Mouse (Mus musculus) hindbrain, embryonic 13.5 days (tissue): Measurements from ENCODE around the gene Crxos. TPM values are rescaled to one million over a fixed set of nuclear protein-coding genes. Genes with fewer than 3 reads are reported as not detected.
A peak's percentile ranks its signal among the peaks of the same experiment; 100 is the strongest.
"Not testable (repeated sequence)": the region's sequence is repeated elsewhere in the genome, so short reads cannot be mapped to it uniquely, and the experiment has no call there.

ENCODE experiments used
- ATAC-seq: fragments of 200-750 bp; cut with Nextera tagmentation; 2 replicates; pipeline ENCODE4 v1.8.0; 2017; ENCODE audit warnings: moderate TSS enrichment; ENCODE audit not compliant: low FRiP score
- H3K27ac ChIP-seq: fragments of 300-500 bp; sonication (generic); 2 replicates; pipeline ENCODE4 v1.5.1; 2015; ENCODE audit warnings: inconsistent platforms, mild to moderate bottlenecking, moderate library complexity
- H3K27me3 ChIP-seq: fragments of 300-500 bp; sonication (generic); 2 replicates; pipeline ENCODE4 v1.6.1; 2015; ENCODE audit warnings: mild to moderate bottlenecking, inconsistent platforms
- H3K36me3 ChIP-seq: fragments of 300-500 bp; sonication (generic); 2 replicates; pipeline ENCODE4 v1.6.1; 2015; ENCODE audit warnings: mild to moderate bottlenecking, inconsistent platforms
- H3K4me1 ChIP-seq: fragments of 300-500 bp; sonication (generic); replicated peaks from 2 replicates; pipeline ENCODE4 v1.6.1; 2015; ENCODE audit warnings: inconsistent platforms
- H3K4me2 ChIP-seq: fragments of 300-500 bp; sonication (generic); 2 replicates; pipeline ENCODE4 v1.6.1; 2015; ENCODE audit warnings: inconsistent platforms, mild to moderate bottlenecking, moderate library complexity
- H3K4me3 ChIP-seq: fragments of 300-500 bp; sonication (generic); 2 replicates; pipeline ENCODE4 v1.5.1; 2015; ENCODE audit warnings: mild to moderate bottlenecking, inconsistent platforms
- H3K9ac ChIP-seq: fragments of 300-500 bp; sonication (generic); 2 replicates; pipeline ENCODE4 v1.6.1; 2015; ENCODE audit warnings: mild to moderate bottlenecking, inconsistent platforms
- H3K9me3 ChIP-seq: fragments of 300-500 bp; sonication (generic); 2 replicates; pipeline ENCODE4 v1.6.1; 2016; ENCODE audit warnings: inconsistent platforms
- WGBS: fragments of 180-500 bp; shearing (Covaris S2); methylation state at CpG from one replicate; pipeline ENCODE4 v1.1.7; 2015; 5-methylcytosine and 5-hydroxymethylcytosine counted together
- polyA plus RNA-seq: library from polyadenylated mRNA; unstranded; fragments of >200 nt; fragmentation: Nextera tagmentation; extraction: Ambion mirVana; gene quantifications from 2 replicates; pipeline ENCODE4 v1.2.1, GENCODE M21; 2015

The Crxos gene
- polyA plus RNA-seq, 1 experiment from 2014 or later = not detected

- Histone ChIP-seq H3K9ac (no peak overlapping the region), H3K9me3 (no peaks in the 10 kb centered on the region), H3K4me1 (no peaks in the 10 kb centered on the region), H3K36me3 (no peaks in the 10 kb centered on the region), H3K27me3 (no peaks in the 10 kb centered on the region), H3K4me3 (no peak overlapping the region), H3K4me2 (no peak overlapping the region), H3K27ac (no peak overlapping the region)
- ATAC-seq = no peak
- WGBS = 87% methylated on average over 5 of the region's 5 CpGs
Measured at GRCm38 (mm10) chr7:15910521-15910920, 28.1 kb downstream of the Crxos start.

- Histone ChIP-seq H3K36me3 (peaks cover 11% of the 10 kb centered on the region), H3K27ac (no peak overlapping the region), H3K9ac (no peak overlapping the region), H3K9me3 (no peaks in the 10 kb centered on the region), H3K4me3 (no peak overlapping the region), H3K4me1 (no peaks in the 10 kb centered on the region), H3K4me2 (no peak overlapping the region), H3K27me3 (no peaks in the 10 kb centered on the region)
- 0% methylated on average over 4 of the region's 4 CpGs for WGBS
- peak; percentile 49 for ATAC-seq
Measured at GRCm38 (mm10) chr7:15912183-15912582, 29.8 kb downstream of the Crxos start.

GRCm38 (mm10) chr7:15914252-15914651 is 31.8 kb downstream of the Crxos start:
- H3K27me3 ChIP-seq = no peaks in the 10 kb centered on the region
- H3K9me3 ChIP-seq = no peaks in the 10 kb centered on the region
- 44% methylated on average over 2 of the region's 2 CpGs for WGBS
- H3K4me1 ChIP-seq = no peaks in the 10 kb centered on the region
- no peak overlapping the region for H3K4me2 ChIP-seq
- peaks cover 29% of the 10 kb centered on the region for H3K36me3 ChIP-seq
- no peak overlapping the region for H3K9ac ChIP-seq
- no peak overlapping the region for H3K27ac ChIP-seq
- no peak for ATAC-seq
- H3K4me3 ChIP-seq = no peak overlapping the region

GRCm38 (mm10) chr7:15914751-15915150 is 32.3 kb downstream of the Crxos start:
- Histone ChIP-seq H3K9ac (no peak overlapping the region), H3K27ac (no peak overlapping the region), H3K36me3 (peaks cover 34% of the 10 kb centered on the region), H3K4me3 (no peak overlapping the region), H3K4me1 (peaks cover 5% of the 10 kb centered on the region), H3K9me3 (no peaks in the 10 kb centered on the region), H3K27me3 (no peaks in the 10 kb centered on the region), H3K4me2 (no peak overlapping the region)
- no peak for ATAC-seq
- WGBS = 94% methylated on average over 2 of the region's 2 CpGs

- H3K27ac ChIP-seq, H3K9ac ChIP-seq, ATAC-seq, H3K27me3 ChIP-seq, H3K9me3 ChIP-seq, H3K4me2 ChIP-seq, H3K4me3 ChIP-seq: not testable (repeated sequence)
- H3K4me1 ChIP-seq = peaks cover 14% of the 10 kb centered on the region
- H3K36me3 ChIP-seq = peaks cover 40% of the 10 kb centered on the region
- WGBS = 90% methylated on average over 4 of the region's 4 CpGs
Measured at GRCm38 (mm10) chr7:15915695-15916094, 33.3 kb downstream of the Crxos start.

DNA sequence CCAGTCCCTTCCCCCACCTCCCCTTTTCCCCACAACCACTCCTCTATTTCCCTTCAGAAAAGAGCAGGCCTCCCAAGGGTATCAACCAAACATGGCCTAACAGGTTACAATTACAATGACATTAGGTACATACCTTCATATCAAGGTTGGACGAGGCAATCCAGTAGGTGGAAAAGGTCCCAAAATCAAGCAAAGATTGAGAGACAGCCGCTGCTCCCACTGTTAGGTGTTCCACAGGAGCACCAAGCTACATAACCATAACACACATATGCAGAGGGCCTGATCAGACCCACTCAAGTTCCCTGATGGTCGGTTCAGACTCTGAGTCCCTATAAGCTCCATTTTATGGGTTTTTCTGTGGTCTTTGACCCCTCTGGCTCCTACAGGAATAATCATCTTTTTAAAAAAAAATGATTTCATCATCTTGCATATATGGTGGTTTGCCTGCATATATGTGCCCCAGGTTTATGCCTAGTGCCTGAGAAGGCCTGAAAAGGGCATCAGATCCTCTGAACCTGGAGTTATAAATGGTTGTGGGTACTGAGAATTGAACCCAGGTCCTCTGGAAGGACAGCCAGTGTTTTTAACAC is 33.8 kb downstream of the Crxos start:
- Histone ChIP-seq H3K27ac (no peak overlapping the region), H3K4me1 (peaks cover 20% of the 10 kb centered on the region), H3K9me3 (no peaks in the 10 kb centered on the region), H3K27me3 (no peaks in the 10 kb centered on the region), H3K4me3 (no peak overlapping the region), H3K9ac (no peak overlapping the region), H3K36me3 (peaks cover 40% of the 10 kb centered on the region), H3K4me2 (no peak overlapping the region)
- WGBS = 84% methylated on average over 3 of the region's 3 CpGs
- no peak for ATAC-seq

DNA sequence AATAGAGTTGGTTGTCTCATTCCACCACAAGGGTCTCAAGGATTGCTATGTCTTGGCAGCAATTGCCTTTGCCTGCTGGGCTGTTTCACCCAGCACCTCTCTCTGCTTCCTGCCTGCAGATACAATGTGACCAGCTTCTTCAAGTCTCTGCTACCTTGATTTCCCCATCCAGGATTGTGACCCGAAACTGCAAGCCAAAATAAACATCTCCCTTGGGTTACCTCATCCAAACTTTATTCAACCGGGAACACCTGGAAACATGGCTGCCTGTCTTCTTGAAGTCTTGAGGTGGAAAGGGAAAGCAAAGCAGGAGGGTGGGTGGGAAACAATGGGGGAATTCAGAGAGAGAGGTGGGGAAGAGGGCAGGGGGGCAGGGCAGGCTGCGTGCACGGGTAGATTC is 34.6 kb downstream of the Crxos start:
- Histone ChIP-seq H3K4me3 (no peak overlapping the region), H3K36me3 (peaks cover 40% of the 10 kb centered on the region), H3K9ac (no peak overlapping the region), H3K4me2 (no peak overlapping the region), H3K27ac (no peak overlapping the region), H3K4me1 (peaks cover 23% of the 10 kb centered on the region), H3K9me3 (no peaks in the 10 kb centered on the region), H3K27me3 (no peaks in the 10 kb centered on the region)
- 88% methylated on average over 4 of the region's 4 CpGs for WGBS
- ATAC-seq = no peak

DNA sequence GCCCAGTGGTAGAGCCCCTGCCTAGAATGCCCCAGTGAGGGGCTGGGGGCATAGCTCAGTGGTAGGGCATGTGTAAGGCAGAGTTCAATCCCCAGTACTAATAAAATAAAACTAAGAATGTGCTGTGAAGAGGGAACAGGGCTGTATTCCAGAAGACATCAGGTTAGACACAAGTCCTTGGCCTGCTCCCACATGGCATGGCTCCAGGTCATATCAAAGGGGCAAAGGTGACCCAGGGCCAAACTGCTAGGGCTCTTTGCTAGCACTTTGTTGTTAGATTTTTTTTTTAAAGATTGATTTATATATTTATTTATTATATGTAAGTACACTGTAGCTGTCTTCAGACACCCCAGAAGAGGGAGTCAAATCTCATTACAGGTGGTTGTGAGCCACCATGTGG is 36.0 kb downstream of the Crxos start:
- H3K27ac ChIP-seq = no peak overlapping the region
- H3K9ac ChIP-seq = no peak overlapping the region
- H3K4me3 ChIP-seq = no peak overlapping the region
- H3K9me3 ChIP-seq = no peaks in the 10 kb centered on the region
- no peak for ATAC-seq
- peaks cover 29% of the 10 kb centered on the region for H3K4me1 ChIP-seq
- no peak overlapping the region for H3K4me2 ChIP-seq
- H3K36me3 ChIP-seq = peaks cover 40% of the 10 kb centered on the region
- H3K27me3 ChIP-seq = no peaks in the 10 kb centered on the region

- Histone ChIP-seq H3K27me3 (0 out of 2 replicates have a peak, but pooled peaks cover 4% of the 10 kb centered on the region), H3K9ac (no peak overlapping the region; the same call in 1 of the 2 replicates), H3K27ac (no peak overlapping the region), H3K4me2 (peak overlapping the region; percentile 75), H3K4me3 (peak overlapping the region; percentile 78), H3K4me1 (peaks cover 29% of the 10 kb centered on the region), H3K36me3 (peaks cover 40% of the 10 kb centered on the region), H3K9me3 (no peaks in the 10 kb centered on the region)
- WGBS = 98% methylated on average over 9 of the region's 9 CpGs
- no peak for ATAC-seq
Measured at GRCm38 (mm10) chr7:15919947-15920346, 37.5 kb downstream of the Crxos start.

- peak overlapping the region; percentile 75 for H3K4me2 ChIP-seq
- peaks cover 29% of the 10 kb centered on the region for H3K4me1 ChIP-seq
- 84% methylated on average over 6 of the region's 6 CpGs for WGBS
- peaks cover 40% of the 10 kb centered on the region for H3K36me3 ChIP-seq
- H3K27me3 ChIP-seq = 0 out of 2 replicates have a peak, but pooled peaks cover 4% of the 10 kb centered on the region
- H3K9me3 ChIP-seq = no peaks in the 10 kb centered on the region
- peak overlapping the region; percentile 80 for H3K9ac ChIP-seq
- H3K4me3 ChIP-seq = peak overlapping the region; percentile 78
- peak overlapping the region; percentile 40 for H3K27ac ChIP-seq
- ATAC-seq = no peak
Measured at GRCm38 (mm10) chr7:15920645-15921190, 38.3 kb downstream of the Crxos start.

DNA sequence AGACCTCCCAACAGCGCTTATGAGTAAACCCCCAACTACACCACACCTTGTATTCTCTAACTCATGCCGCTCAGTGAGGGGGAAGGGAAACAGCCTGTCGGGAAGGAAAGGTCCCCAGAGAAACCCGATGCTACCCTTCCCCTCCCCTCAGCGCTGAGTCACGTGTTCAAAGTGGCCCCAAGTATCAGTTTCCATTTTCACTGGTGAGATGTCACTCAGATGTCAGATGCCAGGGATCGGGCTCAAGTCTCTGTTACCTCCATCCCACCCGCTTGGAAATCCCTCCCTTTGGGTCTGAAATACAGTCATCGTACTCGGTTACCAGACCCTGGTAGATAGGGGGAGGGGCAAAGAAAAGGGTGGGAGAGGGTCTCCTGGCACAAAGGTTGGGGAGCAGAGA is 39.4 kb downstream of the Crxos start:
- WGBS = 0% methylated on average over 10 of the region's 10 CpGs

GRCm38 (mm10) chr7:15922220-15922773 is 39.9 kb downstream of the Crxos start, which contains the start of gene Selenow:
Gene Selenow (minus strand): TSS chr7:15922402.
- peak; percentile 95 for ATAC-seq
- Histone ChIP-seq H3K27ac (peak within 1 kb of the TSS; percentile 88), H3K9ac (peak within 1 kb of the TSS; percentile 80), H3K9me3 (no peaks in the 10 kb centered on the region), H3K4me3 (peak within 1 kb of the TSS; percentile 78), H3K36me3 (peaks cover 28% of the 10 kb centered on the region), H3K27me3 (0 out of 2 replicates have a peak, but pooled peaks cover 4% of the 10 kb centered on the region), H3K4me2 (peak within 1 kb of the TSS; percentile 75), H3K4me1 (peaks cover 29% of the 10 kb centered on the region)
- under 1% methylated on average over 33 of the region's 33 CpGs for WGBS

More for the DNA sequence above, 39.4 kb downstream of the Crxos start:
- Histone ChIP-seq H3K9ac (peak overlapping the region; percentile 80), H3K4me3 (peak overlapping the region; percentile 78), H3K4me2 (peak overlapping the region; percentile 75), H3K27me3 (0 out of 2 replicates have a peak, but pooled peaks cover 4% of the 10 kb centered on the region), H3K9me3 (no peaks in the 10 kb centered on the region), H3K36me3 (peaks cover 33% of the 10 kb centered on the region), H3K27ac (peak overlapping the region; percentile 88), H3K4me1 (peaks cover 29% of the 10 kb centered on the region)
- ATAC-seq = peak; percentile 58

- Histone ChIP-seq H3K27me3 (0 out of 2 replicates have a peak, but pooled peaks cover under 1% of the 10 kb centered on the region), H3K4me2 (no peak overlapping the region), H3K36me3 (peaks cover 4% of the 10 kb centered on the region), H3K4me1 (no peaks in the 10 kb centered on the region), H3K9ac (no peak overlapping the region), H3K9me3 (no peaks in the 10 kb centered on the region), H3K27ac (no peak overlapping the region), H3K4me3 (no peak overlapping the region)
- ATAC-seq = no peak
- 51% methylated on average over 4 of the region's 4 CpGs for WGBS
Measured at GRCm38 (mm10) chr7:15929910-15930309, 47.5 kb downstream of the Crxos start.
